Mouse (Mus musculus): ENCODE measurements at regions not wholly inside any gene's neighbourhood (a gene's known extent, or its start where the extent isn't known, plus 50 kb on each side); places are given as distances from the start of the nearest gene placed in this dataset.

GRCm38 (mm10) chr2:115460028-115460881, 121.3 kb upstream of the BC052040 start:
- DNase-seq, result no peak

- no peak for DNase-seq
Measured at GRCm38 (mm10) chr2:115460882-115461151, 120.7 kb upstream of the BC052040 start.

GRCm38 (mm10) chr2:115466170-115466569, 115.3 kb upstream of the BC052040 start:
- DNase-seq, result no peak

GRCm38 (mm10) chr2:115467107-115467745, 114.3 kb upstream of the BC052040 start:
- no peak for DNase-seq

- DNase-seq, result no peak
Measured at GRCm38 (mm10) chr2:115467936-115468335, 113.6 kb upstream of the BC052040 start.

- DNase-seq, result no peak
Measured at GRCm38 (mm10) chr2:115468471-115468909, 113.0 kb upstream of the BC052040 start.

- peak; percentile 64 for DNase-seq
Measured at GRCm38 (mm10) chr2:115469165-115469821, 112.2 kb upstream of the BC052040 start.

GRCm38 (mm10) chr2:115472393-115472792, 109.1 kb upstream of the BC052040 start:
- no peak for DNase-seq

GRCm38 (mm10) chr2:115483418-115484288, 97.9 kb upstream of the BC052040 start:
- DNase-seq, result peak; percentile 40

- no peak for DNase-seq
Measured at GRCm38 (mm10) chr2:115488465-115488864, 93.1 kb upstream of the BC052040 start.

GRCm38 (mm10) chr2:115493020-115493419, 88.5 kb upstream of the BC052040 start:
- no peak for DNase-seq

- no peak for DNase-seq
Measured at GRCm38 (mm10) chr2:115499904-115500303, 81.6 kb upstream of the BC052040 start.

- peak; percentile 14 for DNase-seq
Measured at GRCm38 (mm10) chr2:115509527-115509926, 72.0 kb upstream of the BC052040 start.

GRCm38 (mm10) chr2:115511146-115511545, 70.4 kb upstream of the BC052040 start:
- DNase-seq, result no peak

- peak; percentile 52 for DNase-seq
Measured at GRCm38 (mm10) chr2:115511612-115512525, 69.6 kb upstream of the BC052040 start.

GRCm38 (mm10) chr2:115512891-115513290, 68.6 kb upstream of the BC052040 start:
- DNase-seq, result no peak

GRCm38 (mm10) chr2:115513774-115514231, 67.7 kb upstream of the BC052040 start:
- DNase-seq, result peak; percentile 61

GRCm38 (mm10) chr2:115514831-115515428, 66.6 kb upstream of the BC052040 start:
- peak; percentile 74 for DNase-seq

GRCm38 (mm10) chr2:115515470-115515869, 66.0 kb upstream of the BC052040 start:
- no peak for DNase-seq

- DNase-seq, result no peak
Measured at GRCm38 (mm10) chr2:115516824-115517223, 64.7 kb upstream of the BC052040 start.

- DNase-seq, result no peak
Measured at GRCm38 (mm10) chr2:115519974-115520373, 61.5 kb upstream of the BC052040 start.
